Mouse (Mus musculus): ENCODE results near the gene Adgrl3.

GRCm38 (mm10) chr5:81568743-81569142, 548.8 kb downstream of the Adgrl3 start:
- TF ChIP-seq POLR2A (IDR thresholded peaks at IDR 0.05; ENCODE audit: extremely low read depth, insufficient read depth, low read length) = no peak
- no peak for TF ChIP-seq CTCF (IDR thresholded peaks at IDR 0.05; ENCODE audit: extremely low read depth, insufficient read depth, low read length)
